Mouse (Mus musculus): ENCODE measurements around the gene Kirrel3.
A peak's percentile ranks its signal among the peaks of the same experiment; 100 is the strongest.

Kirrel3 gene

DNA sequence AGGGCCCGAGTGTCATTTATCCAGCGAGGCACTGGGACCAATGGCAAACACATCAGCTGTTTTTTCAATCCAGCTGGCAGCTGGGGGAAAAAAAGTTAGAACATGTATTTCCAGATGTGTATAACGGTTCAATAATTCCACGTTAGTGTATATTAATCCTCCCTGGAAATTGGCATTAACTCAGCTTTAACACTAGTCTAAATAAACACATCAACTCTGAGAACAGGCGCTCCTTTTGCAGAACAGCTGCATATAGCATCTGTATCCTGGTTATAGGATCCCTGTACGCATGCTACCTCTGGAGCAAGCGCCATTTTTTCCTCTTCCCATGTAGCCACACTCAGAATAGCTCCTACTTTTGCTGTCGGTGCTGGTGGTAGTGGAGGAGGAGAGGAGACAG, 119.8 kb downstream of the Kirrel3 start:
- DNase-seq = no peak

GRCm38 (mm10) chr9:34607976-34608375, 122.3 kb downstream of the Kirrel3 start:
- DNase-seq = no peak

DNA sequence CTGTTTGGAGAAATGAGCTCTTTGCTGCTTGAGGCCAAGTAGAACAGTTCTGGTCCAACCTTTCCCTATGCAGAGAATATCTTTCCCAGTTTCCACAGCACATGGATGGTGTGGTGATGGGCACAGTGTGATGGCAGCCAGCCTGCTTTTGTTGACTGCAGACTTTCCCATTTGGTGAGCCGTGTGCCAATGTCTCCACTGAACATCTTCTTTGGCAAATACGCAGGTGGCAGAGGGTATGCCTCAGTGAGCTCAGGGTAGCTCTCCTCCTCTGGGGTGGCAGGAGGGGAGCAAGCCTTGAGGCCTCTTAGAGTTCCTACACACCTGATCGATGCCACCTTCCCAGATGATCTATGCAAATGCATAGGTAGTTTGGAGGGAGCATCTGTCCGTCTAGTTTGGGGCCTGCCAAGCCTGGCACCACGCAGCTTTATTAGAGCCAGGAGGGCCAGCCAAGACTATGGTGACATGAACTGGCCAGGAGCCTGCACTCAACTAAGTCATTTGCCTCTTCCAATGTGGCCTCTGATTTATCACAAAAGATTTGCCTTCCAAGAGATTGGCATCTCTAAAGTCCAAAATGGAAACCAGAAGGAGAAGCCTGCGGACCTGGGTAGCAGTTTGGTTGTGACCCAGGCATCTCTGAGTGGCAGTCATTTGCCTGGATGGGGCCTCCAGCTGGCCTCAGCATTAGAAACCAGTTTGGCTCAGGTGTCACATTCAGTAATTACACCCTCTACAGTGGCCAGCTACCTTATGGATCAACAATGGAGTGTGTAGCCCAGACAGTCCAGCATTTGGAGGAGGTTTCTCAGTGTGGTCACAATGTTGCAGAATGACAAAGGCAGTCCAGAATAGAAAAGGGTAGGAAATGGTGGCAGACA, 127.4 kb downstream of the Kirrel3 start:
- DNase-seq = no peak

- DNase-seq = no peak
These were observed 132.4 kb downstream of the Kirrel3 start for GRCm38 (mm10) chr9:34618099-34618498.

GRCm38 (mm10) chr9:34619913-34620312, 134.2 kb downstream of the Kirrel3 start:
- no peak for DNase-seq

DNA sequence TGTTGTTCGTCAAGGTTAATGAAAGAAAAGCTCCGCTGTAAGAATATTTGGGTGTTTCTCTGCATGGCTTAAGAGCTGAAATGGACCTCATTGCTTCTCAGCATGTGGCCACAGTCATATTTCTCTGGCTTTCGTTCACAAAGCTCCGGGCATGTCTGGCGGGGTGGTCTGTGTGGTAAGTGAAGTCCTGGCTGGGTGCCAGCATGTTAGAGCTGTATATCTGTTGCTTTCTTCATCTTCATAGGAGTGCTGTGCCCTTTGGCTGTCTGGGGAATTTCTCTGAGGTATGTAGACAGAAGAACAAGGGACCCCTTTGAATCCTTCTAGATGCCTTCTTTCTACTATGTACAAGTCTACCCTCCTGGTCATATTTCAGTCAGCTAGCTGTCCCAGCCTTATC, 137.8 kb downstream of the Kirrel3 start:
- DNase-seq = peak; percentile 16

- no peak for DNase-seq
These were observed 138.3 kb downstream of the Kirrel3 start for GRCm38 (mm10) chr9:34624021-34624420.

- DNase-seq = no peak
These were observed 143.1 kb downstream of the Kirrel3 start for GRCm38 (mm10) chr9:34628841-34629240.

DNA sequence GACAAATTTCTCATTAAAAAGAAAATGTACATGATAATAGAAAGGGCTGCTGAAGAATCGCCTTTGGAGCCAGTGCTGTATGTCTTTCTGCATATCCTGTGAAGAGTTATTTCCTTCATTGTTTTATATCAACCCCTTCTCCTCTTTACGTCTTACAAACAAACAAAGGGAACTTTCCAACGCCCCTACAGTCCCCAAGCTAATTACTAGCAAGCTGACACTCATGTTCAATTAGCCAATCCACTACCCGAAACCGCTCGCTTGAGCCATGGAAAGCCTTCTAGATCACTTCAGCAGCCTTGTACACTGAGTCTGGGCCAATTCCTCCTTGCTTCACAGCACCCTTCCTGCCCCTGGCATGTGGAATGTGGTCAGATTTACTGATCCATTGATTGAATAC, 150.0 kb downstream of the Kirrel3 start:
- DNase-seq = no peak

- no peak for DNase-seq
These were observed 158.2 kb downstream of the Kirrel3 start for GRCm38 (mm10) chr9:34643917-34644316.

DNA sequence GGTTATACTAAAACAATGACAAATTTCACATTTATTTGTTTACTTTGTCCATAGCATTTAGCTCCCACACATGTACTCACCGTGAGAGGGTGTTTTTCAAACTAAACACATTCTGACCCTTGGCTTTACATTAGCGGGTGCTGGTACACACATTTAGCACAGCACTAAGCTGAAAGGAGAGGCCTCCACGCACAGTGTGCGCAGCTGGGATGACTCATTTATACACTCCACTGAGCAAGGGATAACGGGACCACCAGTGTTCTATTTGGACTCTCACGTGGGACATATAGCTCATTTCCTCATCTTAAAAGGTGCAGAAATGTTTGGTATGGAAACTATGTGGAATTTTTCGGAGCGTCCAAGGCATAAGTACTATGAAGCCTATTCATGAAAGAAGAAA, 158.7 kb downstream of the Kirrel3 start:
- DNase-seq = no peak

DNA sequence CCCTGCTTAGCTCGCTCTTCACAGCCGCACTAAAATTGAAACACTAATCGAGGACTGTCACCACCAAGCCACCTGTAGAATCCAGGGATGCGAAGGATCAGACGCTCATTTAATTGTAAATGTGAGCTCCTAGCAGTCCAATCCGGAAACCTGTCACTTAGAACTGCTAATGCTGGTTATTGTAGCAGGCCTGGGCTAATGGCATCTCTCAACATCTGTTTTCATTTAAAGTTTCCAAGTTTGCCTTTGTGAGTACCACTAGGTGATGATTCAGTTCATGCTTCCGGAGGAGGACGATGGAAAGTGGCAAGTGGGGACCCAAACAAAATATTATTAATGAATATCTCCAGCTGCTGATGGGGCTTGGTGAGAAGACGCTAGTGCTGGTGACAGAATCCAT, 161.1 kb downstream of the Kirrel3 start:
- no peak for DNase-seq

DNA sequence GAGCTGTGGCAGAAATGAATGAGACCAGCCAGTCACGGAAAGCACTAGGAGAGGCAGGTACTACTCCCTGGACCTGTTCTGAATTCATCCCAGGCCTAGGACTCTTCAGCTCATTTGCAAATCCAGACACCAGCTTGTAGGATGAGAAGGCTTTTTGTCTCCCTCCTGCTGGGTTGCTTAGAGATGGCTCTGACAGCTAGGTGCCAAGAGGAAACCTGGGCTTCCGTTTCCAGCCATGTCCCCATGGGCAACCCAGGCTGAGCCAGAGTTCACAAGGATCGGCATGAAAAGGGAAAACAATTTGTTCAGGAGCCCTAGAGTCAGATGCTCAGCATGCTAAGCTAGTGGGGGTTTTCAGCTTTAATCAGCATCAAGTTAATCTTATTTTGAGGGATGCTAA, 166.6 kb downstream of the Kirrel3 start:
- no peak for DNase-seq

- DNase-seq = no peak
These were observed 167.4 kb downstream of the Kirrel3 start for GRCm38 (mm10) chr9:34653141-34653540.

GRCm38 (mm10) chr9:34660566-34660965, 174.9 kb downstream of the Kirrel3 start:
- DNase-seq = no peak

- no peak for DNase-seq
These were observed 177.7 kb downstream of the Kirrel3 start for GRCm38 (mm10) chr9:34663412-34663811.

- DNase-seq = no peak
These were observed 179.9 kb downstream of the Kirrel3 start for GRCm38 (mm10) chr9:34665361-34666129.

GRCm38 (mm10) chr9:34667182-34667581, 181.5 kb downstream of the Kirrel3 start:
- DNase-seq = no peak

- DNase-seq = no peak
These were observed 185.2 kb downstream of the Kirrel3 start for GRCm38 (mm10) chr9:34670906-34671305.

DNA sequence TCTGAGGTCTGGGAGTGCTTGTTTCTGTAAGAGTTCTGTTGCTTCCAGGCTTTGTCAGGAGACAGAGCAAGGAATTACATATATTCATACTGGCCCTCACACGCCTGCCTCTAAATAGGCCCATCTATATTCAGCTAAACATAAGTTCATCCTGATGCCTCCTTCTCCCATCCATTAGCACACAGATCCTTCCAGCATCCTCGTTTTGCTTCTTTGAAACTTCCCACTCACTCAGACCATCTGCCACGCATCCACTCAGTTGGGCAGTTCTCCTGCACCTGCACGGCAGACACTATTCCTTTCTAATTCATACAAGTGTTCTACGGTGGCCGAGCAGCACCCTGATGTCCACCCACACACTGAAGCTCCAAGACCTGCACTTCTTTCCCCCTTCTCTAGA, 201.1 kb downstream of the Kirrel3 start:
- DNase-seq = no peak

- no peak for DNase-seq
These were observed 202.7 kb downstream of the Kirrel3 start for GRCm38 (mm10) chr9:34688358-34688757.

- DNase-seq = no peak
These were observed 203.7 kb downstream of the Kirrel3 start for GRCm38 (mm10) chr9:34689375-34689774.

DNA sequence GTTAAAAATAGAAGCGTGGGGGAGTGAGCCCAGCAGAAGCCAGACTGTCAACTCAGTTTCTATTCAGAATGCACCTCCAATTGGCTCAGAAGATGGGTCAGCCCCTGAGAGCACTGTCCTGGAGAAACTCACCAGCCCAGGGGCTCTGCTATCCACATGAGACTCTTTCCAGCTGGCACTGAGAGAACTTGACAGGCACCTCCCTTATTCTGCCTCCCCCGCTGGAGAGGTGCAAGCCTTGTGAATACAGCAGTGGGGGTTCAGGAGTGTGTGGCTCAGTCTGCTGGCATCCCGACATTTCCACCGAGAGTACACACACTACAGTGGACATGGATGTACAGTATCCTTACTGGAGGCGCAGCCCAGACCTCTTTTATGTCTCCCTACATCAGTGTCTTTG, 210.0 kb downstream of the Kirrel3 start:
- no peak for DNase-seq

Data from right cerebral cortex, postnatal 4 days (tissue).